ENCODE assay signal across 8 mouse cellular contexts in genomic region chr1:98350095-98350549, GRCm38 (mm10).
DNase-seq lines count a peak whose midpoint lies in the region; ATAC-seq lines count a peak whose summit lies in the region.
"Had no signal": no experiment of that assay in that cellular context is flagged by ENCODE, and none has a peak within 500 bp of the region (broad histone marks: within the 10 kb centered on the region; RNA-seq: fewer than 3 reads in every experiment).

No protein-coding gene starts in this region.

- no peaks in the 10 kb centered on the region for H3K27me3 ChIP-seq in neural tube, embryonic 15.5 days (replicated peaks)
- H3K27me3 ChIP-seq: limb, embryonic 12.5 days had no signal

- no peak overlapping the region for H3K9ac ChIP-seq in neural tube, embryonic 15.5 days (replicated peaks)
- H3K9ac ChIP-seq: limb, embryonic 12.5 days had no signal

- peak; percentile 81 for ATAC-seq in neural tube, embryonic 15.5 days (ENCODE audit: low FRiP score)

- WGBS in neural tube, embryonic 15.5 days, result 33% methylated on average over 4 of the region's 4 CpGs

- no peak overlapping the region for H3K4me2 ChIP-seq in neural tube, embryonic 15.5 days
- H3K4me2 ChIP-seq: limb, embryonic 12.5 days had no signal

- no peak overlapping the region for H3K27ac ChIP-seq in neural tube, embryonic 15.5 days (replicated peaks)
- H3K27ac ChIP-seq: limb, embryonic 12.5 days had no signal

- H3K4me3 ChIP-seq in neural tube, embryonic 15.5 days (replicated peaks), result no peak overlapping the region
- H3K4me3 ChIP-seq: limb, embryonic 12.5 days had no signal

- peak; percentile 46 for DNase-seq in kidney, adult 9 months
- no peak for DNase-seq in kidney, adult 8-10 months
- DNase-seq in MN1 (ENCODE audit: low spot score), result peak; percentile 54
- peak; percentile 77 for DNase-seq in embryo, embryonic 11 days
- peak; percentile 12 to 82 for DNase-seq in layer of hippocampus, adult 18-20 months (ENCODE audit: low spot score in 2 of 2)
- no peak for DNase-seq in gastrocnemius, postnatal 36 days

- H3K4me1 ChIP-seq in neural tube, embryonic 15.5 days, result peaks cover 3% of the 10 kb centered on the region; the same call in 1 of the 2 replicates
- H3K4me1 ChIP-seq: limb, embryonic 12.5 days had no signal

- no peaks in the 10 kb centered on the region for H3K36me3 ChIP-seq in neural tube, embryonic 15.5 days
- H3K36me3 ChIP-seq: limb, embryonic 12.5 days had no signal

- intact Hi-C loops in gastrocnemius, postnatal 36 days (cut with DNase I), result loop anchor here (5.0 kb wide), 1 partner anchor 543 kb away; no protein-coding TSS in a partner anchor

- no peaks in the 10 kb centered on the region for H3K9me3 ChIP-seq in neural tube, embryonic 15.5 days (replicated peaks)
- H3K9me3 ChIP-seq: limb, embryonic 12.5 days had no signal

Comparison
In these comparisons a context has a peak if more than half of its experiments do, and no peak if none do; other contexts are left out.
1. DNase-seq: peak in kidney, adult 9 months (single experiment), MN1 (single experiment), embryo, embryonic 11 days (single experiment) and layer of hippocampus, adult 18-20 months (2 of 2); none in kidney, adult 8-10 months (0 of 2) and gastrocnemius, postnatal 36 days (0 of 2).